Mouse (Mus musculus) intestine, embryonic 15.5 days (tissue): ENCODE data around the gene Rbp3. TPM values are rescaled to one million over a fixed set of nuclear protein-coding genes. Genes with fewer than 3 reads are reported as not detected.

ENCODE experiments used
- ATAC-seq: fragments of 200-750 bp; cut with Nextera tagmentation; 2 replicates; pipeline ENCODE4 v1.8.0; 2017; ENCODE audit warnings: moderate TSS enrichment, moderate library complexity
- H3K27ac ChIP-seq: fragments of 300-500 bp; sonication (generic); 2 replicates; pipeline ENCODE4 v1.5.1; 2015; ENCODE audit warnings: mild to moderate bottlenecking, inconsistent platforms
- H3K27me3 ChIP-seq: fragments of 300-500 bp; sonication (generic); replicated peaks from 2 replicates; pipeline ENCODE4 v1.6.1; 2015; ENCODE audit warnings: inconsistent platforms
- H3K36me3 ChIP-seq: fragments of 300-500 bp; sonication (generic); 2 replicates; pipeline ENCODE4 v1.6.1; 2015; ENCODE audit warnings: inconsistent platforms
- H3K4me1 ChIP-seq: fragments of 300-500 bp; sonication (generic); replicated peaks from 2 replicates; pipeline ENCODE4 v1.6.1; 2015; ENCODE audit warnings: inconsistent platforms
- H3K4me2 ChIP-seq: fragments of 300-500 bp; sonication (generic); replicated peaks from 2 replicates; pipeline ENCODE4 v1.6.1; 2015; ENCODE audit warnings: mild to moderate bottlenecking, inconsistent platforms
- H3K4me3 ChIP-seq: fragments of 300-500 bp; sonication (generic); replicated peaks from 2 replicates; pipeline ENCODE4 v1.5.1; 2015; ENCODE audit warnings: inconsistent platforms
- H3K9ac ChIP-seq: fragments of 300-500 bp; sonication (generic); 2 replicates; pipeline ENCODE4 v1.6.1; 2015; ENCODE audit warnings: inconsistent platforms
- H3K9me3 ChIP-seq: fragments of 300-500 bp; sonication (generic); 2 replicates; pipeline ENCODE4 v1.6.1; 2016; ENCODE audit warnings: inconsistent platforms
- WGBS: fragments of 180-500 bp; shearing (Covaris S2); methylation state at CpG from one replicate; pipeline ENCODE4 v1.1.7; 2015; 5-methylcytosine and 5-hydroxymethylcytosine counted together
- polyA plus RNA-seq: library from polyadenylated mRNA; unstranded; fragments of >200 nt; fragmentation: Nextera tagmentation; extraction: Ambion mirVana; gene quantifications from 2 replicates; pipeline ENCODE4 v1.2.1, GENCODE M21; 2015

Rbp3 gene
- polyA plus RNA-seq, 1 experiment from 2014 or later = not detected

DNA sequence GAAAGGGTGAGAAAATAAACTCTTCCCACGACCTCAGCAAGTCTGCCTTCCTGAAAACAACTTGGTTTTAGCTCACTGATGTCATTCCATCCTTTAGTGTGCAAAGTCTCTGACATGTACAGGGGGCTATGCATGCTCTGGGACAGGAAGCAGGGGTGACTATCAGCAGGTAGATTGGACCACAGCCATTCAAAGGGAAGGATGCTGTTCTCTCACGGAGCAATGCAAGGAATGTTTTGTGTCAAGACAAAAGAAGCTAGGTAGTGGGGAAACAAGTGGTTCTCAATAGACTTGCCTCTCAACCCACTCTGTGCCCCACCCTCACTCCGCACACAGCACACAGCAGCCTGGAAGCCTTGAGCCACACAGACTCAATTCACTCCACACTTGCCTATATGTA is 35.4 kb downstream of the Rbp3 start:
- H3K27me3 ChIP-seq = no peaks in the 10 kb centered on the region
- H3K4me3 ChIP-seq = no peak overlapping the region
- H3K36me3 ChIP-seq = no peaks in the 10 kb centered on the region
- no peak for ATAC-seq
- no peaks in the 10 kb centered on the region for H3K9me3 ChIP-seq
- no peak overlapping the region for H3K9ac ChIP-seq
- no peaks in the 10 kb centered on the region for H3K4me1 ChIP-seq
- no peak overlapping the region for H3K27ac ChIP-seq
- WGBS = 56% methylated on average over 3 of the region's 3 CpGs
- no peak overlapping the region for H3K4me2 ChIP-seq

DNA sequence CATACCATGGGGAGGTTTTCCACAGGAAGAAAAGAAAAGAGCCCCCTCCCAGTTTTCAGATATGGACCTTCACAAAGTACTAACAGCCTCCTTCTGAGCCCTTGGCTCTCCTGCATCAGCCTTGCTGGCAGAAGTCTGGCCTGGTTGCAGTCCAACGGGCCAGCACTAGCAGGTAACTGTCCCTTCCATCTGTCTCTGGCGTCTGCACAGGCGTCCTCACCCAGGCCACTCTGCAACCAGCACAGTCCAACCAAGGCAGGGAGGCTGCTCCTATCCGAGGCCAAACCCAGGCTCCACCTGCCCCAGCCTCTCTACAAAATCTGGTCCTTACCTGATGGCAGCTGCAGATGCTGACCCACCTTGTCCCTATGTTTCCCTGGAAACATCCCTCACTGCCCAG is 38.2 kb downstream of the Rbp3 start:
- Histone ChIP-seq H3K4me3 (no peak overlapping the region), H3K9me3 (no peaks in the 10 kb centered on the region), H3K27me3 (no peaks in the 10 kb centered on the region), H3K4me1 (no peaks in the 10 kb centered on the region), H3K27ac (no peak overlapping the region), H3K9ac (no peak overlapping the region), H3K36me3 (no peaks in the 10 kb centered on the region), H3K4me2 (no peak overlapping the region)
- 71% methylated on average over 4 of the region's 4 CpGs for WGBS
- ATAC-seq = no peak

DNA sequence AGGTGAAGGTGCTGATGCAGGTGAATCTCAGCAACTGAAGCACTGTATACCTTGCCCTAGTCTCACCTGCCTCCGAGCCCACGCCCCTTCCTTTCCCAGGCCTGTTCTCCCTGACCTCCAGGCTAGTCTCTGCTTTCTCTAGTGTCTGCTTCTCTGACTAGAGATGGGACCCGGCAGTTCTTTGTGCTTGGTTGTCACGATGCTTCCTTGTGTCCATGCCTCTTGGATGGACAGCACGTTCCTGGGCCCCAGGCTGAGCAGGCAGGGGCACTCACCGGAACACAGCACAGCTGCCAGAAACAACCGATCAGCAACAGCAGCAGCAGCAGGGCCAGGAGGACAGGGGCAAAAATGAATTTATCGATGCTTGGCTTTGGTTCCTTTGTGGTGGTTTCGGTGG is 39.2 kb downstream of the Rbp3 start:
- no peak overlapping the region for H3K4me3 ChIP-seq
- no peak for ATAC-seq
- WGBS = 89% methylated on average over 9 of the region's 9 CpGs
- H3K4me2 ChIP-seq = no peak overlapping the region
- no peak overlapping the region for H3K27ac ChIP-seq
- H3K9ac ChIP-seq = no peak overlapping the region
- no peaks in the 10 kb centered on the region for H3K36me3 ChIP-seq
- no peaks in the 10 kb centered on the region for H3K4me1 ChIP-seq
- H3K27me3 ChIP-seq = no peaks in the 10 kb centered on the region
- no peaks in the 10 kb centered on the region for H3K9me3 ChIP-seq

DNA sequence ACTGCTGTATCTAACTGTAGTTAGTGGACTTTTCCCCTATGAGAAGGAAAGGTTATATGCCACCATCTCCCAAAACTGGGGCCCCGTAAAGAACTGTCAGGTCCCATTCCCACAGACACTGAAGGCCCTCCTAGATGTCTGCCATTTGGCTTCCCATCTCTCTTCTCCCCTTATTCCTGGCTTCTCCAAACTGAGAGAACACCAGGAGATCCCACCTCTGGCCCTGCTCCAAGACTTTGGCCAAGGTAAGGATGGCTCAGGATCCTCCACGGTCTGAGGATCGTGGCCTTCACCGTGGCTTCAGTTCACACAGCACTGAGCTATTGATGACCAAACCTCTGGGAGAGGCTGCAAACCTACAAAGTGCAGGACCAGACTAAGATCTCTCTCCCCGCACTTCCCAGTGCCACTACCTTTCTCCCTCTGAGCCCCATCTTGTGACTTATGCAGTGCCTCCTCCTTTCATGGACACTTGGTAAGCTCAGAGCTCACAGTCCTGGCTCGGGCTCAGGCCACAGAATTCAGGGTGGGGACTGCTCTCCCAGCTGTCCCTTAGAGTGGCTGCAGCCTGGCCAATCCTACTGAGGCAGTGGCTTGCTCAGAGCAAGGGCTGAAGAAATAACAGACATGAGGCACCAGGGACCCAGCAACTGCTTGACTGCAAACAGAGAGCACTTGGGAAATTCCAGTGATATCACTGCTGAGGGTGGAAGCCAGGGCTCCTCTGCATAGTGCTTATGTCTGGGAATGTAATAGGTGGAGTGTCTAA is 39.9 kb downstream of the Rbp3 start:
- Histone ChIP-seq H3K27ac (no peak overlapping the region), H3K9me3 (no peaks in the 10 kb centered on the region), H3K9ac (no peak overlapping the region), H3K4me1 (no peaks in the 10 kb centered on the region), H3K36me3 (no peaks in the 10 kb centered on the region), H3K4me3 (no peak overlapping the region), H3K4me2 (no peak overlapping the region), H3K27me3 (no peaks in the 10 kb centered on the region)
- 82% methylated on average over 6 of the region's 6 CpGs for WGBS
- no peak for ATAC-seq

DNA sequence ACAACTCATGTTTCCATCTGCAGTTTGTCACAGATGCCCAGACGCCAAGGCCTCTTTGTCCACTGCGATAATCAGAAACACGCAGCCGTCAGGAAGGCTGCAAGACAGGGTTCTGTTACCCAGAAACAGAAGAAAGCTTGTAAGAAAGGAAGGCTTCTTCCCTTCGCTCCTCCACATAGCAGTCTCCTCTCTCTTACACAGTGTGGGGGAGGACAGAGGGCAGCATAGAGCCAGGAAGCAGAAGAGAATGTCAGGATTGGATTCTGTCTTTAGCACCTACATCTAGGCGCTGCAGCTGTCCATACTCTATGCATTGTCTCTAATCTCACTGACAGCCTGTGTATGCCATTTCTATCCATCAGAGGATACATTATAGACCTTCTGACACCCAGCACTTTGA is 43.6 kb downstream of the Rbp3 start:
- no peak for ATAC-seq

DNA sequence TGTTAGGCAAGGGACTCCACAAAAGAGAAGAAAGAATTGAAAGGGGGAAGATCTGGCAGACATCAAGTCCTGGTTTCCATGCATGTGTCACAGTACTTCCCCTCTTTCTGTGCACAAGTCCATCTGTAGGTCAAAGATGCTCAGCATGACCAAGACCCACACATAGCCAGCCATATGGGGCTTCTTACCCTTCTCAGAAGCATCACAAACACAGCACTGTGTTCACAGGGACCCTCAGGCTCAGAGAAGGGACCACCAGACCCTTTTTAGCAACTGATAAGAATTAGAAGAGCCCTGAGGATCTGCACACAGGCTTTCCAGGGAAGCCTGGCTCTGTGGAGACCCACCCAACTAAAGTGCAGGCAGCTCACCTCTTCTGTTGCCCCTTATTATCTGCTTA is 46.3 kb downstream of the Rbp3 start:
- no peaks in the 10 kb centered on the region for H3K36me3 ChIP-seq
- no peaks in the 10 kb centered on the region for H3K27me3 ChIP-seq
- H3K4me3 ChIP-seq = no peak overlapping the region
- no peaks in the 10 kb centered on the region for H3K4me1 ChIP-seq
- H3K27ac ChIP-seq = no peak overlapping the region
- H3K9me3 ChIP-seq = no peaks in the 10 kb centered on the region
- ATAC-seq = no peak
- H3K9ac ChIP-seq = no peak overlapping the region
- no peak overlapping the region for H3K4me2 ChIP-seq

More for the DNA sequence above, 43.6 kb downstream of the Rbp3 start:
- H3K27me3 ChIP-seq = no peaks in the 10 kb centered on the region
- no peaks in the 10 kb centered on the region for H3K4me1 ChIP-seq
- no peaks in the 10 kb centered on the region for H3K36me3 ChIP-seq
- H3K27ac ChIP-seq = no peak overlapping the region
- H3K9me3 ChIP-seq = no peaks in the 10 kb centered on the region
- WGBS = 30% methylated on average over 6 of the region's 6 CpGs
- no peak overlapping the region for H3K4me3 ChIP-seq
- H3K4me2 ChIP-seq = no peak overlapping the region
- H3K9ac ChIP-seq = no peak overlapping the region

DNA sequence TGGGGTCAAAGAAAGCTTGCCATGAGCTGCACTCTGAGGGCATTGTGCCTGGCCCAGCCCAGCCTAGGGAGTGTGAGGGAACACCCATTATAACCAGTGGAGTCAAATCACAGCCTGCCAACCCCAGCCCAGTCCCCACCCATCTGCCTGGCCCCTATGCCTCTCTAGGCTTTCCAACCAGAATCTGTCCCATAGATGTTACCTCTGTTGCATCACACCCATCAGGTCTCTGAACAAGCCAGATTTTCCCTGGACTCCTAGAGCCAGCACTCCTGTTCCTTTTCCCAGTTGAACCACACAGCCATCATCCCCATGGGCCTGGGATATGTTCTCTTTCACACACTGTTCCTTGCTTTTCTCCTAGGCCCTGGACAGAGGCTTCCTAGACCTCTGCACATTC is 47.6 kb downstream of the Rbp3 start:
- no peak overlapping the region for H3K4me2 ChIP-seq
- H3K4me1 ChIP-seq = no peaks in the 10 kb centered on the region
- no peak overlapping the region for H3K9ac ChIP-seq
- H3K27ac ChIP-seq = no peak overlapping the region
- no peaks in the 10 kb centered on the region for H3K9me3 ChIP-seq
- no peaks in the 10 kb centered on the region for H3K27me3 ChIP-seq
- ATAC-seq = no peak
- H3K36me3 ChIP-seq = no peaks in the 10 kb centered on the region
- no peak overlapping the region for H3K4me3 ChIP-seq

DNA sequence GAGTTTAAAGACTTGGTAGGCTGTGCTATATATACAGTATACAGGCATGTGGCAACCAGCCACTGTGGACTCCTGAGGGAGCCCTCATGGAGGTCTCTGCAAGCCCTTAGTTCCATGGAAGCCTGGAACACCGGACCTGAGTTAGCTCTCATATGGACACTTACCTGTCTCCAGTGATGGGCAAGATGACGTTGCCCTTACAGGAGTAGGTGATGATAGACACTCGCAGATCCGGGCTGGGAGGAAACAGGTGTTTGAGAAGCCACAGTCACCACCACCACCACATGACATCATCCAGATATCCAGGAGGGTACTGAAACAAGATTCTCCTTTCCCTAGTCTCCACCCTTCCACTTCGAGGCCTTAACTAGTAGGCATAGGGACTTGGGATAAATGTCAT is 48.6 kb downstream of the Rbp3 start:
- WGBS = 87% methylated on average over 5 of the region's 5 CpGs
- Histone ChIP-seq H3K27me3 (no peaks in the 10 kb centered on the region), H3K4me2 (no peak overlapping the region), H3K36me3 (no peaks in the 10 kb centered on the region), H3K9me3 (no peaks in the 10 kb centered on the region), H3K9ac (no peak overlapping the region), H3K4me1 (no peaks in the 10 kb centered on the region), H3K4me3 (no peak overlapping the region), H3K27ac (no peak overlapping the region)
- no peak for ATAC-seq

Other genes starting within 250 kb of the Rbp3 start
- gene Gdf10, start 30.4 kb upstream of the Rbp3 start, polyA plus RNA-seq = 7.1 and 9.4 TPM in 2 replicates
- gene Gdf2, start 13.0 kb upstream of the Rbp3 start, polyA plus RNA-seq = 0.34 and 0.45 TPM in 2 replicates
- 0.18 and 0.20 TPM in 2 replicates for gene Zfp488, start 24.8 kb downstream of the Rbp3 start, polyA plus RNA-seq
- not detected in 2 replicates for gene Gm30083, start 61.2 kb downstream of the Rbp3 start, polyA plus RNA-seq
- not detected in 2 replicates for gene Gm5460, start 62.8 kb downstream of the Rbp3 start, polyA plus RNA-seq
- not detected in 2 replicates for gene Antxrl, start 98.7 kb downstream of the Rbp3 start, polyA plus RNA-seq
- 2.9 and 4.0 TPM in 2 replicates for gene Anxa8, start 132.0 kb downstream of the Rbp3 start, polyA plus RNA-seq
- gene A630023A22Rik, start 148.8 kb downstream of the Rbp3 start, polyA plus RNA-seq = 0.79 and 1.5 TPM in 2 replicates
- gene Npy4r, start 198.5 kb downstream of the Rbp3 start, polyA plus RNA-seq = 0.21 and 0.41 TPM in 2 replicates
- gene Gprin2, start 247.7 kb downstream of the Rbp3 start, polyA plus RNA-seq = 0.19 and 0.30 TPM in 2 replicates